Mouse (Mus musculus) heart, adult 2 months (tissue): ENCODE measurements at regions not wholly inside any gene's neighbourhood (a gene's known extent, or its start where the extent isn't known, plus 50 kb on each side); places are given as distances from the start of the nearest gene placed in this dataset.

Experiments used
- CTCF ChIP-seq: fragments of 200-600 bp; IDR thresholded peaks from 2 replicates; pipeline ENCODE4 v1.8.1; 2022; ENCODE audit warnings: antibody characterized with exemption, mild to moderate bottlenecking, moderate library complexity
- EP300 ChIP-seq: fragments of 200-500 bp; IDR thresholded peaks from 2 replicates; pipeline ENCODE4 v1.6.1; 2011; ENCODE audit warnings: low read depth, low read length, control low read depth; ENCODE audit not compliant: insufficient read depth

- TF ChIP-seq CTCF: no peak
- no peak for TF ChIP-seq EP300
Observed at GRCm38 (mm10) chr17:82484609-82485008, 730.5 kb upstream of the Pkdcc start.
